Mouse (Mus musculus): ENCODE data around the gene Vcl. TPM values are rescaled to one million over a fixed set of nuclear protein-coding genes. Genes with fewer than 3 reads are reported as not detected.

Gene Vcl
- polyA plus RNA-seq (2012; rRNA removed), result 31.7 and 32.9 TPM in 2 replicates

DNA sequence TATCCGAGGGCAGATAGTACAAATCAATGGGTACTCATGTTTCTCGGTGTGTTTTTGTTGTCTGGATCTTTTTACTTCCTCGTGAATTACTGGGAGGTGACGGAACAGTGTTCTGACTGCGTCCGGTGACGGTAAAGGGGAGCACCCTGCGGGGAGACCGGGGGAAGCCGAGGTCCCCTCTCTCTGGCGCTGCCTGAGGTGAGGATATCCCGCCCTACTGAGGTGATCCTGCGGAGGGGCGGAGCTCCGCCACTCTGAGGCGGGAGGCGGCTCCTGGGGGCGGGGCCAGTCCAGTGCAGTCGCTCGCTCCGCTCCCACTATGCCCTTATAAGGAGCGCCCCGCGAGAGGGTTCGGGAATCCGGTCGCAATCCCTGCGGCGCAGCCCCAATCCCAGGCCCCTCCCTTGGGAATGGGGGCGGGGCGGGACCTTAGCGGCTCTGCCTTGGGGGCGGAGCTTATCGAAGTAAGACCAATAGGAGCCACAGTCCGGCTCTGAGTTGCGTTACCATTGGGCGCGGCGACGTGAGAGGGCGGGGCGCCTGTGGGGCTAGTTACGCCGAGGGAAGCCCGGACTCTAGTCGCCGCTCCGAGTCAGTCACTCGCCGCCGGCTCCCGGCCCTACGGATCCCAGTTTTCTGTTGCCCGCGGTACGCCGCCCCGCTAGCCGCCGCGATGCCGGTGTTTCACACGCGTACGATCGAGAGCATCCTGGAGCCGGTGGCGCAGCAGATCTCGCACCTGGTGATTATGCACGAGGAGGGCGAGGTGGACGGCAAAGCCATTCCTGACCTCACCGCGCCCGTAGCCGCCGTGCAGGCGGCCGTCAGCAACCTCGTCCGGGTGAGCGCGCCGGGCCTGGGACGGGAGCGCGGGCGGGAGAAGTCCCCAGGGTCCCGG is at the start of gene Vcl:
Gene Vcl, plus strand, starts transcription at position 551 of the 898 bp plus-strand sequence.
- Histone ChIP-seq H3K27ac (ENCODE audit: insufficient read depth, low read length) (peak within 1 kb of the TSS; percentile 70), H3K4me1 (ENCODE audit: control insufficient read depth, insufficient read depth, low read length) (peaks cover 1% of the 10 kb centered on the region; the same call in 1 of the 2 replicates)
- no peak for TF ChIP-seq CTCF (IDR thresholded peaks at IDR 0.05; ENCODE audit: extremely low read depth, insufficient read depth, low read length)
- TF ChIP-seq POLR2A (IDR thresholded peaks at IDR 0.05; ENCODE audit: extremely low read depth, insufficient read depth, low read length), result peak; percentile 94

GRCm38 (mm10) chr14:20884691-20885090 is 44.5 kb upstream of the Vcl start:
- H3K4me1 ChIP-seq (ENCODE audit: control insufficient read depth, insufficient read depth, low read length), result no peaks in the 10 kb centered on the region
- no peak for TF ChIP-seq CTCF (IDR thresholded peaks at IDR 0.05; ENCODE audit: extremely low read depth, insufficient read depth, low read length)
- H3K27ac ChIP-seq (ENCODE audit: insufficient read depth, low read length), result no peak overlapping the region
- no peak overlapping the region for H3K4me3 ChIP-seq (ENCODE audit: insufficient read depth, low read length)

More for the DNA sequence above, at the start of gene Vcl:
- peak within 1 kb of the TSS; percentile 95 for H3K4me3 ChIP-seq (ENCODE audit: insufficient read depth, low read length)

DNA sequence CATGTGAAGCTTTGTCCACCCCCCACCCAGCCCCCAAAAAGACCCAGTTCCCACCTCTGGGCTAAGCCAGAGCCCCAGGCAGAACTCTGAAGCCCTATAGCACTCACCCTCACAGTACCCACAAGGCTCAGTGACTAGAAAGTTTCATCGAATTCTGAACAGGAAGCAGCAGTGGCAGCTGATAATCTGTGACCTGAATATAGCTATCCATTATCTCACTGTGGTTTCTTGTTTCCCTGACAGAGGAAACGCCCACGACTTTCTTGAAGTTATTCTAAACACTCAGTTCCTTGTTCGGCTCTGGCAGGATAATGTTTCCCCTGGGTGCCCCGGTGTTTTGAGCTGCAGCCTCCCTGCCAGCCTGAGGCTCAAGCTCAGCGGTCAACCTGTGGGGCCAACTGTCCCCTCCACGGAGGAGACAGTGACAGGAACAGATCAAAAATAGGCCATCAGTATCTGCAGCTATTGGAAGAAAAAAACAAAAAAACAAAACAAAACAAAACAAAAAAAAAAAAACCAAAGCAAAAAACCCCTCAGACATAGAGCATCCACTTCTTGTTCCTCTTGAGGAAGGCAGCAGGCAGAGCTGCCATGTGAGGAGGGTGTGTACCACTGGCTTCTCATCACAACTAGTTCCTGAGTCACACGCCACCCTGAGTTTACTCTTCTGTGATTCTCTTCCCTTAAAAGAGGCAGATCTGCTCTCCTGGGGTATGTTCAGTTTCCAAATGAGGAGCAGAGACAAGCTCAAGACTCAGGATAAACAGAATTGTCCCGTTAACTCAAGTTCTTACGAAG is 43.9 kb upstream of the Vcl start:
- TF ChIP-seq CTCF (IDR thresholded peaks at IDR 0.05; ENCODE audit: extremely low read depth, insufficient read depth, low read length) (no peak), POLR2A (IDR thresholded peaks at IDR 0.05; ENCODE audit: extremely low read depth, insufficient read depth, low read length) (no peak)
- 0 out of 2 replicates have a peak overlapping the region, but pooled peaks have one; percentile 17 for H3K27ac ChIP-seq (ENCODE audit: insufficient read depth, low read length)

DNA sequence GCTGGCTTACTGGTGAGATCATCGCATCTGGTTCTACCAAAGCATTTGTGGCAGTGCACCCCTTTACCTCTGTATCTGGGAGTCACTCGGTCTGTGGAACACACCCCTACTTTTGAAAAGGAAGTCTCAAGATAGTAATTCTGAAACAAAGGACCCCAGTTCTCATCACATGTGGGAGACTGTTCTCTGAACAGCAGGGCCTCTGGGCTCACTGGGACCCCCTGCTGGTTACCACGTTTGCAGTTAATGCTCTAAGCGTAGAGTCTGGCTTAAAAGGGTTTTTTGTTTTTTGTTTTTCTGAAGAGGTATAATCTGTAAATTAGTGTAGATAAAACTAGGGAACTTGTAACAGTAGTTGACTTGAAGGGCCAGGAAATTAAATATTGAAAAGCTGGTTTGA is 42.9 kb upstream of the Vcl start:
- Histone ChIP-seq H3K27ac (ENCODE audit: insufficient read depth, low read length) (no peak overlapping the region), H3K4me3 (ENCODE audit: insufficient read depth, low read length) (no peak overlapping the region), H3K4me1 (ENCODE audit: control insufficient read depth, insufficient read depth, low read length) (no peaks in the 10 kb centered on the region)
- TF ChIP-seq POLR2A (IDR thresholded peaks at IDR 0.05; ENCODE audit: extremely low read depth, insufficient read depth, low read length) (no peak), CTCF (IDR thresholded peaks at IDR 0.05; ENCODE audit: extremely low read depth, insufficient read depth, low read length) (no peak)

More for the DNA sequence above, 43.9 kb upstream of the Vcl start:
- Histone ChIP-seq H3K4me3 (ENCODE audit: insufficient read depth, low read length) (no peak overlapping the region), H3K4me1 (ENCODE audit: control insufficient read depth, insufficient read depth, low read length) (no peaks in the 10 kb centered on the region)

- no peak overlapping the region for H3K4me3 ChIP-seq (ENCODE audit: insufficient read depth, low read length)
- no peaks in the 10 kb centered on the region for H3K4me1 ChIP-seq (ENCODE audit: control insufficient read depth, insufficient read depth, low read length)
- TF ChIP-seq CTCF (IDR thresholded peaks at IDR 0.05; ENCODE audit: extremely low read depth, insufficient read depth, low read length) (no peak), POLR2A (IDR thresholded peaks at IDR 0.05; ENCODE audit: extremely low read depth, insufficient read depth, low read length) (no peak)
- no peak overlapping the region for H3K27ac ChIP-seq (ENCODE audit: insufficient read depth, low read length)
These were observed 41.6 kb upstream of the Vcl start for GRCm38 (mm10) chr14:20887541-20888085.

DNA sequence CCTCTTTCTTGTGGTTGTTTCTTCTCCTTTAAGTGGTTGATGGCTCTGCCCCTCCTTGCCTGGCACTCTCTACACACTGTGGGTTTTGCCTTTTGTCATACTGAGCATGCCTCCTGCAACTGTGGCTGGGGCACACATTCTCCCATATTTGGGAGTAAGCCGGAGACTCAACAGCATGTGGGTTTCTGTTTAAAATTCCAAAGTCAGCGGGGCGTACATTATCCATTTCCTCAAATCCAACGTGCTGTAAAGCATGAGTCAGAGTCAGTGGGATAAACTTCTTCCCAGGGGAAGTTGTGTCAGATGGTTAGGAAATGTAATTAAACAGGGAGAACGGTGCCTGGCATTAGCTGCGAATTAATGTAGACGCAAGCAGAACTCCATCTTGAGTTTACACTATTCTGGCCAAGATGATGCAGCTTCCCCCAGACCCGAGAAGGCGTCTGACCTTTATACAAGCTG is 37.2 kb upstream of the Vcl start:
- Histone ChIP-seq H3K4me1 (ENCODE audit: control insufficient read depth, insufficient read depth, low read length) (no peaks in the 10 kb centered on the region), H3K4me3 (ENCODE audit: insufficient read depth, low read length) (no peak overlapping the region), H3K27ac (ENCODE audit: insufficient read depth, low read length) (no peak overlapping the region)
- no peak for TF ChIP-seq POLR2A (IDR thresholded peaks at IDR 0.05; ENCODE audit: extremely low read depth, insufficient read depth, low read length)
- no peak for TF ChIP-seq CTCF (IDR thresholded peaks at IDR 0.05; ENCODE audit: extremely low read depth, insufficient read depth, low read length)

- no peak overlapping the region for H3K4me3 ChIP-seq (ENCODE audit: insufficient read depth, low read length)
- H3K4me1 ChIP-seq (ENCODE audit: control insufficient read depth, insufficient read depth, low read length), result no peaks in the 10 kb centered on the region
- no peak overlapping the region for H3K27ac ChIP-seq (ENCODE audit: insufficient read depth, low read length)
- no peak for TF ChIP-seq POLR2A (IDR thresholded peaks at IDR 0.05; ENCODE audit: extremely low read depth, insufficient read depth, low read length)
These were observed 35.4 kb upstream of the Vcl start for GRCm38 (mm10) chr14:20893815-20894214.

DNA sequence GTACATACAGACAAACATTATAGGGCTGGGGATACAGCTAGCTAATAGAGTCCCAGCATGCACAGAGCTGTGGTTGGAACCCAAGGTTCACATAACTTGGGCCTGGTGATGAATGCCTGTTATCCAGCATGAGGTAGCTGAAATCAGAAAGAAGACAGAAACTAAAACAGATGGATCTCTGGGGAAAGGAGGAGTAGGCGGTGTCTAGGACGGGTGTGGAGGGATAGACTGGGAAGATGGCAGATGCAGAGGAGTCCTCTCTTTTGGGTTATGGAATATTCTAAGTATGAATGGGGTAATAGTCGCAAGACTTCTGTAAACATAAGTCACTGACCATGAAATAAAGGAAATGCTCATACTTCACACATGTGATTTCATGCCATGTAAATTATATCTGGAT is 27.9 kb upstream of the Vcl start:
- no peak for TF ChIP-seq POLR2A (IDR thresholded peaks at IDR 0.05; ENCODE audit: extremely low read depth, insufficient read depth, low read length)
- TF ChIP-seq CTCF (IDR thresholded peaks at IDR 0.05; ENCODE audit: extremely low read depth, insufficient read depth, low read length), result no peak
- Histone ChIP-seq H3K4me3 (ENCODE audit: insufficient read depth, low read length) (no peak overlapping the region), H3K27ac (ENCODE audit: insufficient read depth, low read length) (no peak overlapping the region), H3K4me1 (ENCODE audit: control insufficient read depth, insufficient read depth, low read length) (no peaks in the 10 kb centered on the region)

GRCm38 (mm10) chr14:20903137-20903536 is 26.1 kb upstream of the Vcl start:
- Histone ChIP-seq H3K4me1 (ENCODE audit: control insufficient read depth, insufficient read depth, low read length) (no peaks in the 10 kb centered on the region), H3K27ac (ENCODE audit: insufficient read depth, low read length) (no peak overlapping the region), H3K4me3 (ENCODE audit: insufficient read depth, low read length) (no peak overlapping the region)
- TF ChIP-seq POLR2A (IDR thresholded peaks at IDR 0.05; ENCODE audit: extremely low read depth, insufficient read depth, low read length) (no peak), CTCF (IDR thresholded peaks at IDR 0.05; ENCODE audit: extremely low read depth, insufficient read depth, low read length) (no peak)

Data from cortical plate, adult 2 months (tissue).